Mouse (Mus musculus) c-Kit-positive CD71-positive TER-119-positive erythroid progenitor cells, embryonic 14.5 days (primary cell): ENCODE measurements around the gene Pyroxd2.
A peak's percentile ranks its signal among the peaks of the same experiment; 100 is the strongest.
"Not testable (repeated sequence)": the region's sequence is repeated elsewhere in the genome, so short reads cannot be mapped to it uniquely, and the experiment has no call there.

ENCODE experiments used
- DNase-seq: peaks from one replicate; pipeline ENCODE4 v3.0.0-alpha.2; 2013; ENCODE audit warnings: low spot score

Gene Pyroxd2

GRCm38 (mm10) chr19:42752363-42752931 is at the start of gene Pyroxd2:
Pyroxd2 (minus strand) TSS chr19:42752775.
- peak; percentile 76 for DNase-seq

GRCm38 (mm10) chr19:42797866-42798265 is 45.3 kb upstream of the Pyroxd2 start:
- DNase-seq: no peak

- DNase-seq: no peak
These were observed 43.2 kb upstream of the Pyroxd2 start for GRCm38 (mm10) chr19:42795801-42796200.

GRCm38 (mm10) chr19:42794914-42795613 is 42.5 kb upstream of the Pyroxd2 start:
- peak; percentile 74 for DNase-seq

- no peak for DNase-seq
These were observed 35.7 kb upstream of the Pyroxd2 start for GRCm38 (mm10) chr19:42788311-42788710.

GRCm38 (mm10) chr19:42785562-42786220 is 33.1 kb upstream of the Pyroxd2 start:
- no peak for DNase-seq

- DNase-seq: no peak
These were observed 32.6 kb upstream of the Pyroxd2 start for GRCm38 (mm10) chr19:42785129-42785528.

- not testable (repeated sequence) for DNase-seq
These were observed 27.6 kb upstream of the Pyroxd2 start for GRCm38 (mm10) chr19:42780156-42780538.

- peak; percentile 87 for DNase-seq
These were observed 27.1 kb upstream of the Pyroxd2 start, which contains the start of gene Hps1 for GRCm38 (mm10) chr19:42779531-42780155. Hps1 (minus strand) TSS chr19:42779978.

GRCm38 (mm10) chr19:42777801-42778200 is 25.2 kb upstream of the Pyroxd2 start:
- no peak for DNase-seq

- DNase-seq: no peak
These were observed 24.2 kb upstream of the Pyroxd2 start for GRCm38 (mm10) chr19:42776813-42777212.

- DNase-seq: no peak
These were observed 17.7 kb upstream of the Pyroxd2 start for GRCm38 (mm10) chr19:42770141-42770872.

GRCm38 (mm10) chr19:42769648-42770047 is 17.1 kb upstream of the Pyroxd2 start:
- no peak for DNase-seq

GRCm38 (mm10) chr19:42767361-42767760 is 14.8 kb upstream of the Pyroxd2 start:
- DNase-seq: no peak

- DNase-seq: no peak
These were observed 11.8 kb upstream of the Pyroxd2 start for GRCm38 (mm10) chr19:42764398-42764797.

- no peak for DNase-seq
These were observed 4.1 kb upstream of the Pyroxd2 start for GRCm38 (mm10) chr19:42756671-42757070.

- DNase-seq: no peak
These were observed 2.7 kb upstream of the Pyroxd2 start for GRCm38 (mm10) chr19:42755148-42755870.

GRCm38 (mm10) chr19:42753141-42753917 is 754 bp upstream of the Pyroxd2 start:
- no peak for DNase-seq

- no peak for DNase-seq
These were observed 2.4 kb downstream of the Pyroxd2 start for GRCm38 (mm10) chr19:42750196-42750595.

- no peak for DNase-seq
These were observed 5.9 kb downstream of the Pyroxd2 start for GRCm38 (mm10) chr19:42746702-42747101.

GRCm38 (mm10) chr19:42745869-42746224 is 6.7 kb downstream of the Pyroxd2 start:
- no peak for DNase-seq
